Mouse (Mus musculus) C2C12 (cell line): ENCODE data around the gene Cds2.

Source experiments
- CEBPB ChIP-seq: IDR thresholded peaks from one replicate; pipeline ENCODE4 v1.6.1; 2011; ENCODE audit warnings: low read depth, mild to moderate bottlenecking, control low read depth, moderate library complexity
- CTCF ChIP-seq: IDR thresholded peaks from one replicate; pipeline ENCODE4 v1.5.1; 2011; ENCODE audit not compliant: control insufficient read depth, insufficient read depth, insufficient read length
- MAX ChIP-seq: IDR thresholded peaks from one replicate; pipeline ENCODE4 v1.6.1; 2011; ENCODE audit warnings: mild to moderate bottlenecking, control low read depth
- USF1 ChIP-seq: IDR thresholded peaks from one replicate; pipeline ENCODE4 v1.6.1; 2011; ENCODE audit warnings: low read depth, mild to moderate bottlenecking, control low read depth, moderate library complexity

DNA sequence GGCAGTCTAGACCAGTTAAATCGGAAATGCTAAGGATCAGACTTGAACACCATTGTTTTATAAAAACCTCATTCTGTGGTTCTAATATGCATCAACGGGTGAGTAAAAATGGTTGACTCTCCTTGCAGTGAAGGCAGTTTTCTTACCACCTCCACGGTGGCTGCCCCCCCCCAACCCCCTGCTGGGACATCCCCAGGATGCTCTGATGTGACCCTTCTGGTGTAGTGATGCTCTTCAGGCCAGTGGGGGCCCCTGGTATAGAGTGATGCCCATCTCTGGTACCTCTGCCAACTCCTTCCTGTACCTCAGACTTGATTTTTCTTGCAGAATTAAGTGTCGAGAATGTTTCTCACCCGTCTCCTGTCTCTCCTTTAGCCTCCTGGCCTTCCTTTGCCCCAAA lies 49.7 kb downstream of the Cds2 start:
- TF ChIP-seq CTCF: no peak
- no peak for TF ChIP-seq USF1
- TF ChIP-seq MAX: no peak
- no peak for TF ChIP-seq CEBPB
